Mouse (Mus musculus) forebrain, embryonic 12.5 days (tissue): ENCODE measurements at regions not wholly inside any gene's neighbourhood (a gene's known extent, or its start where the extent isn't known, plus 50 kb on each side); places are given as distances from the start of the nearest gene placed in this dataset.
A peak's percentile ranks its signal among the peaks of the same experiment; 100 is the strongest.

Experiments
- ATAC-seq: fragments of 200-750 bp; cut with Nextera tagmentation; 2 replicates; pipeline ENCODE4 v1.8.0; 2017; ENCODE audit warnings: moderate TSS enrichment; ENCODE audit not compliant: low FRiP score
- H3K27ac ChIP-seq: fragments of 300-500 bp; sonication (generic); 2 replicates; pipeline ENCODE4 v1.5.1; 2016; ENCODE audit warnings: mild to moderate bottlenecking
- H3K27me3 ChIP-seq: fragments of 300-500 bp; sonication (generic); 2 replicates; pipeline ENCODE4 v1.6.1; 2016; ENCODE audit warnings: mild to moderate bottlenecking
- H3K36me3 ChIP-seq: fragments of 300-500 bp; sonication (generic); replicated peaks from 2 replicates; pipeline ENCODE4 v1.6.1; 2016; ENCODE audit warnings: mild to moderate bottlenecking
- H3K4me1 ChIP-seq: fragments of 300-500 bp; sonication (generic); 2 replicates; pipeline ENCODE4 v1.6.1; 2016
- H3K4me2 ChIP-seq: fragments of 300-500 bp; sonication (generic); 2 replicates; pipeline ENCODE4 v1.6.1; 2016; ENCODE audit warnings: mild to moderate bottlenecking, moderate library complexity
- H3K4me3 ChIP-seq: fragments of 300-500 bp; sonication (generic); replicated peaks from 2 replicates; pipeline ENCODE4 v1.5.1; 2016; ENCODE audit warnings: mild to moderate bottlenecking
- H3K9ac ChIP-seq: fragments of 300-500 bp; sonication (generic); 2 replicates; pipeline ENCODE4 v1.6.1; 2016; ENCODE audit warnings: mild to moderate bottlenecking
- H3K9me3 ChIP-seq: fragments of 300-500 bp; sonication (generic); 2 replicates; pipeline ENCODE4 v1.6.1; 2016
- WGBS: fragments of 180-500 bp; shearing (Covaris S2); methylation state at CpG from one replicate; pipeline ENCODE4 v1.1.7; 2016; 5-methylcytosine and 5-hydroxymethylcytosine counted together

DNA sequence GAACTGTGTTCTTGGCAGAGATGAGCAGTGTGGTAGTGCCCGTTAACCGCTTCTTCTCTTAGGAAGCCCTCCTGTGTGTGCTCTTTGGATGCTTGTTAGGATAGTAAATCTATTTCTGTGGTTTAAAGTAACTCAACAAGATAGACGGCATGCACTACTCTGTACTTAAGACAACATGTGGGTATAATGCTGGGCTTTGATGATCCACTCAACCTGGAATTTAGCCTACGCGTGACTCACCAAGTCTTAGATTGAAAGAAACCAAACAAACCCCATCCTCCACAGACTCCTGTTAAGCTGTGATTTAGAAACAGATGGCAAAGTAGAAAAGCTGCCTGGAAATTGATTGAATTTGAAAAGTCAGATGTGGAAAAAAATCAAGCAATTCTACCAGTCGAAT is 673.5 kb downstream of the Olfm4 start:
- Histone ChIP-seq H3K36me3 (no peaks in the 10 kb centered on the region), H3K4me3 (no peak overlapping the region), H3K27me3 (no peaks in the 10 kb centered on the region), H3K9me3 (no peaks in the 10 kb centered on the region), H3K27ac (no peak overlapping the region), H3K4me1 (no peaks in the 10 kb centered on the region), H3K4me2 (no peak overlapping the region), H3K9ac (no peak overlapping the region)
- WGBS = 85% methylated on average over 6 of the region's 6 CpGs
- no peak for ATAC-seq

DNA sequence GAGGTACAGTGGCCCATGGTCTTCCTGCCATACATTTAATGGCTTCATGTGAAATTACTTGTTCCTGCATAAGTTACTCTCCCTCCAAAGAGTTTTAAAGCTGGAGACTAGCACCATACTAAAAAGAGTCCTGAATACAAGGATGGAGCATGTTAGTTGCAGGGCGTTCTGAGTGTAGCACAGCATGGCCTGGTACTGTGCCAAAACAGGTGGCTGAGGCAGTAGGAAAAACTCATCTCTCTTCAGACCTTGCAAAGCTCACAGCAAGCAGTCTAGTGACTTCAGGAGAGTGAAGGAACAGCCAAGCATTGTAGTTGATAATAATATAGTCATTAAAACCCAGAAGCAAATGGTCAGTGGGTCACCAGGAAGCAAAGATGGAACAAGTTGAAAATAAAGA is 699.0 kb downstream of the Olfm4 start:
- no peak for ATAC-seq

DNA sequence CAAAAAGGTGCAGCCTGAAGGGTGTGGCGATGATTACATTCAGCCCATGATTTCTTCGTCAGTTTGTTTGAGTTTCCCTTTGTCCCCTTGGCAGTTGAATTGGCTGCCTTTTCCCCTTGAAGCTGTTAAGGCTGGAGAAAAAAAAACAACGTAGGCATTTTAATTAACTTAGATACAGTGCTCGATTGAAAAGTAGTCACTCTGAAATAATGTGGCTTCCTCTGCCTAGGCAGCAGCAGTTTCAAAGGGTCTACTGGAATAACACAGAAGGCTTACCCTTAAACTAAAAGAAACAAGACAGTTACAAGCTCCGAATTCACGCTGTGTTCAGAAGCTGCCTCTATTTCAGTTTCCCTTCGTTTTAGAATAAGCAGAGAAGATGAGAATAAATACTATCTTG is 699.4 kb downstream of the Olfm4 start:
- ATAC-seq = no peak
- 17% methylated on average over 7 of the region's 7 CpGs for WGBS

More for the DNA sequence above, 699.0 kb downstream of the Olfm4 start:
- no peaks in the 10 kb centered on the region for H3K9me3 ChIP-seq
- no peak overlapping the region for H3K9ac ChIP-seq
- H3K36me3 ChIP-seq = no peaks in the 10 kb centered on the region
- H3K4me2 ChIP-seq = peak overlapping the region; percentile 11; the same call in 1 of the 2 replicates
- no peak overlapping the region for H3K4me3 ChIP-seq
- no peak overlapping the region for H3K27ac ChIP-seq
- 41% methylated on average over 1 of the region's 1 CpGs for WGBS
- peaks cover 3% of the 10 kb centered on the region; the same call in 1 of the 2 replicates for H3K27me3 ChIP-seq
- peaks cover 10% of the 10 kb centered on the region for H3K4me1 ChIP-seq

DNA sequence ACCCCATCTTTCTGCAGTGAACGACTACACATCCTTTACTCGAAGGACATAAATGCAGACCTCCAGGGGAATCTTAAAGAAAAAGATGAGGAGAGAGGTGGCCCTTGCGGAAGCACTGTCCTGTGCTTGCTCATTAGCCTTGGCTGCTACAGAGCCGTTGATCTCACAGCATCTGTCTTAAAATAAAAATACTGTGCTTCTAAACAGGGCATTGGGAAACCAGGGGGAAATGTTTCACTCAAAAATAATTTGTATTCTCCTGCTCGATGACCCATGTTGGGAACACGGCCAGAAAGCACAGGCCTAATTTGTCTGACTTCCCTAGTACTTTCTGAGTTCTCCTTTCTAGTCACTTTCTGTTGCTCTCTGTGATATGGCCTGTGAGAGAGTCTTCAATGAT is 699.8 kb downstream of the Olfm4 start:
- Histone ChIP-seq H3K9me3 (no peaks in the 10 kb centered on the region), H3K27ac (no peak overlapping the region), H3K4me3 (no peak overlapping the region), H3K4me1 (peaks cover 10% of the 10 kb centered on the region), H3K36me3 (no peaks in the 10 kb centered on the region), H3K4me2 (peak overlapping the region; percentile 11; the same call in 1 of the 2 replicates), H3K27me3 (peaks cover 3% of the 10 kb centered on the region; the same call in 1 of the 2 replicates), H3K9ac (no peak overlapping the region)
- WGBS = 49% methylated on average over 6 of the region's 6 CpGs
- no peak for ATAC-seq

More for the DNA sequence above, 699.4 kb downstream of the Olfm4 start:
- Histone ChIP-seq H3K9ac (no peak overlapping the region), H3K27me3 (peaks cover 3% of the 10 kb centered on the region; the same call in 1 of the 2 replicates), H3K36me3 (no peaks in the 10 kb centered on the region), H3K4me2 (peak overlapping the region; percentile 11; the same call in 1 of the 2 replicates), H3K4me1 (peaks cover 10% of the 10 kb centered on the region), H3K4me3 (no peak overlapping the region), H3K9me3 (no peaks in the 10 kb centered on the region), H3K27ac (no peak overlapping the region)

DNA sequence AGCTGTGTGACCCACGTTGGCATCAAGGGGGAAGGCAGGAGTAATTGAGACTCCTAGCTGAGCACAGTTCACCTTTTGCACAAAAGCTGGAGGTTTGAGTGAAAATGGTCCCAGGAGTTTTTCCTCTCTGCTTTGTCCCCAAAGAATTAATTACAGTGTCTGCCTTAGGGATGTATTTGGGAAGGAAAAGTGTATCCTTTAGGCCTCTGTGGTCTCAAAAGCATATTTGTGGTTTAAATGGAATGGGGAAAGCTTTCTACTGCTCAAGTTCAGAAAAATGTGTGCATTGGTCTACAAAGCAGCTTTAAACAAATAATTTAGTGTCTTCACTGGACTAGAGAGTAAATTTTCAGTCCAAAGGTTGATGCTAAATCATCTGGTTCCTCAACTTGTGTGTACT is 706.6 kb downstream of the Olfm4 start:
- Histone ChIP-seq H3K27me3 (no peaks in the 10 kb centered on the region), H3K4me2 (no peak overlapping the region), H3K9me3 (no peaks in the 10 kb centered on the region), H3K9ac (no peak overlapping the region), H3K4me1 (no peaks in the 10 kb centered on the region), H3K36me3 (no peaks in the 10 kb centered on the region), H3K4me3 (no peak overlapping the region), H3K27ac (no peak overlapping the region)
- WGBS = 13% methylated on average over 1 of the region's 1 CpGs
- ATAC-seq = no peak

DNA sequence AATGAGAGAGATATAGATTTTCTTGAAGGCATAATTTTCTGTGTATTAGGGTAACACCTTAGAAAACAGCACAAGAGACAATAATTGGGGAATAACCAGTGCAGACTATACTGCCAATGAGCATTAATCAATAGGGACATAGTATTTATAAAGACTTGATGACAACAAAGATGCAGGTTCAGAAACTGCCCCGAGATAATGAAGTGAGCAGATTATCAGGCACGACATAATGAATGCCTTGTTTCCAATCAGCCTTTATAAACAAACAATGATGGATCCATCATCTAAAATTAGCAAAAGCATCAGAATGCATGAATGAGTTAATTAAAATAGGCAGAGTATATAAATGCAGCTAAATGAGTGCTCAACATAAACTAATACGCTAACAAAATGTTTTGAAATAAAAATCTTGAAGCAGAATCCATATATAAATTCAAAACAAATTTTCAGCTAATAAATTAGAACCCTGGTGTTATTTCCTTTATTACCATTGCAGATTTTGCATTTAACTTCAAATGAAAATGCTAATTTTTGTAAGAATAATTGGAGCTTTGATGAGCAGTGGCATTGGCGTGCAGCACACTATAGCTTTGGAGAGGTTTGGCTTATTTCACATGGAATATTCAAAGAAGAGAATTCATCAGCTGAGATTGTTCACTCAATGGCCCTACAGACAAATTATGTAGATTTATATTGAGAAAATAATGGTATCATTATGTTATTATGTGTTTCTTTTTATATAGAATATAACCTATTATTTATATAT is 739.1 kb downstream of the Olfm4 start:
- WGBS = 42% methylated on average over 4 of the region's 4 CpGs
- peak; percentile 70 for ATAC-seq

DNA sequence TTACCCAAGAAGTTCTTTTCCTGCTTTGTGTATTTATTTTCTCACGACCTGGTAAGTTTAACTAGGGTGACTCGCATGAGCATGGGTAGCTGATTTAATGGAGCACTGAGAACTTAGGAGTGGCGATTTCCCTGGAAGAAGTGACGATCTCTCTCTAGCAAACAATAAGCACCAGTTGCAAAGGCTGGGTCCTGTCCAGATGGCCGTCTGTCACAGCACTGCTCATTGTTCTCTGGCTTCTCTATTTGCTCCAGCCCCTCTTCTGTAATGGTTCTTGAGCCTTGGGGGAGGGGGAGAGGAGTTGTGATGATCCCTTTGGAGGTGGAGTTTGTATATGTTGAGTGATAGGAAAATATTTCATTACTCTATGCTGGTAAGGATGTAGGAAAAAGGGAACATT is 747.3 kb downstream of the Olfm4 start:
- 64% methylated on average over 5 of the region's 5 CpGs for WGBS
- no peaks in the 10 kb centered on the region for H3K27me3 ChIP-seq
- no peak overlapping the region for H3K27ac ChIP-seq
- H3K4me3 ChIP-seq = no peak overlapping the region
- H3K9me3 ChIP-seq = no peaks in the 10 kb centered on the region
- 0 out of 2 replicates have a peak, but pooled peaks have one; percentile 30 for ATAC-seq
- H3K4me1 ChIP-seq = no peaks in the 10 kb centered on the region
- H3K9ac ChIP-seq = no peak overlapping the region
- no peaks in the 10 kb centered on the region for H3K36me3 ChIP-seq
- H3K4me2 ChIP-seq = no peak overlapping the region

More for the DNA sequence above, 739.1 kb downstream of the Olfm4 start:
- H3K36me3 ChIP-seq = no peaks in the 10 kb centered on the region
- H3K4me3 ChIP-seq = no peak overlapping the region
- H3K9me3 ChIP-seq = no peaks in the 10 kb centered on the region
- no peaks in the 10 kb centered on the region for H3K4me1 ChIP-seq
- no peaks in the 10 kb centered on the region for H3K27me3 ChIP-seq
- no peak overlapping the region for H3K4me2 ChIP-seq
- no peak overlapping the region for H3K9ac ChIP-seq
- H3K27ac ChIP-seq = no peak overlapping the region
